Mouse (Mus musculus) liver, adult 2 months (tissue): ENCODE results near the gene Nudt3. TPM values are rescaled to one million over a fixed set of nuclear protein-coding genes. Genes with fewer than 3 reads are reported as not detected.

Source experiments
- DNase-seq: peaks from one replicate; pipeline ENCODE4 v3.0.0-alpha.2; 2011; ENCODE audit warnings: low read depth, low spot score; ENCODE audit errors: extremely low read depth
- H3K27ac ChIP-seq: fragments of 200-500 bp; replicated peaks from 2 replicates; pipeline ENCODE4 v1.5.1; 2012; ENCODE audit warnings: low read depth, mild to moderate bottlenecking, control low read depth, inconsistent platforms, low read length; ENCODE audit not compliant: insufficient read depth
- H3K27me3 ChIP-seq: fragments of 200-500 bp; 2 replicates; pipeline ENCODE4 v1.6.1; 2012; ENCODE audit warnings: mild to moderate bottlenecking, moderate library complexity, low read length, inconsistent platforms; ENCODE audit not compliant: control insufficient read depth, insufficient read depth
- H3K36me3 ChIP-seq: fragments of 200-500 bp; 2 replicates; pipeline ENCODE4 v1.6.1; 2012; ENCODE audit warnings: low read length, inconsistent platforms; ENCODE audit not compliant: control insufficient read depth, insufficient read depth
- H3K4me1 ChIP-seq: fragments of 200-500 bp; 2 replicates; pipeline ENCODE4 v1.6.1; 2011; ENCODE audit warnings: low read length; ENCODE audit not compliant: control insufficient read depth, insufficient read depth
- H3K4me3 ChIP-seq: fragments of 200-500 bp; 2 replicates; pipeline ENCODE4 v1.5.1; 2011; ENCODE audit warnings: low read depth, mild to moderate bottlenecking, control low read depth, low read length, moderate library complexity; ENCODE audit not compliant: insufficient read depth
- H3K79me2 ChIP-seq: fragments of 200-500 bp; 2 replicates; pipeline ENCODE4 v1.6.1; 2012; ENCODE audit warnings: inconsistent platforms, mild to moderate bottlenecking, low read length, moderate library complexity; ENCODE audit not compliant: control insufficient read depth, insufficient read depth
- H3K9ac ChIP-seq: fragments of 200-500 bp; 2 replicates; pipeline ENCODE4 v1.6.1; 2012; ENCODE audit warnings: low read depth, mild to moderate bottlenecking, control low read depth, inconsistent platforms, low read length
- CTCF ChIP-seq: fragments of 200-500 bp; IDR thresholded peaks from 2 replicates; pipeline ENCODE4 v1.5.1; 2011; ENCODE audit warnings: low read depth, low read length, control low read depth
- POLR2A ChIP-seq: fragments of 200-500 bp; IDR thresholded peaks from 2 replicates; pipeline ENCODE4 v1.6.1; 2011; ENCODE audit warnings: low read length, control low read depth; ENCODE audit not compliant: insufficient read depth; ENCODE audit errors: extremely low read depth
- WGBS: fragments of 180-500 bp; shearing (Covaris S2); methylation state at CpG from one replicate; pipeline ENCODE4 v1.1.7; 2018; 5-methylcytosine and 5-hydroxymethylcytosine counted together
- polyA plus RNA-seq: library from polyadenylated mRNA; depleted of rRNA; stranded (reverse); fragments of >200 nt; gene quantifications from 2 replicates; pipeline ENCODE4 v1.2.3, GENCODE M21; 2012; rRNA removed
- total RNA-seq: library from RNA; depleted of rRNA; stranded (reverse); fragments of >200 nt; gene quantifications from 2 replicates; pipeline ENCODE4 v1.2.3, GENCODE M21; 2014; rRNA removed

The Nudt3 gene
- total RNA-seq = 19.5 and 21.1 TPM in 2 replicates
- polyA plus RNA-seq = 23.5 and 25.5 TPM in 2 replicates

DNA sequence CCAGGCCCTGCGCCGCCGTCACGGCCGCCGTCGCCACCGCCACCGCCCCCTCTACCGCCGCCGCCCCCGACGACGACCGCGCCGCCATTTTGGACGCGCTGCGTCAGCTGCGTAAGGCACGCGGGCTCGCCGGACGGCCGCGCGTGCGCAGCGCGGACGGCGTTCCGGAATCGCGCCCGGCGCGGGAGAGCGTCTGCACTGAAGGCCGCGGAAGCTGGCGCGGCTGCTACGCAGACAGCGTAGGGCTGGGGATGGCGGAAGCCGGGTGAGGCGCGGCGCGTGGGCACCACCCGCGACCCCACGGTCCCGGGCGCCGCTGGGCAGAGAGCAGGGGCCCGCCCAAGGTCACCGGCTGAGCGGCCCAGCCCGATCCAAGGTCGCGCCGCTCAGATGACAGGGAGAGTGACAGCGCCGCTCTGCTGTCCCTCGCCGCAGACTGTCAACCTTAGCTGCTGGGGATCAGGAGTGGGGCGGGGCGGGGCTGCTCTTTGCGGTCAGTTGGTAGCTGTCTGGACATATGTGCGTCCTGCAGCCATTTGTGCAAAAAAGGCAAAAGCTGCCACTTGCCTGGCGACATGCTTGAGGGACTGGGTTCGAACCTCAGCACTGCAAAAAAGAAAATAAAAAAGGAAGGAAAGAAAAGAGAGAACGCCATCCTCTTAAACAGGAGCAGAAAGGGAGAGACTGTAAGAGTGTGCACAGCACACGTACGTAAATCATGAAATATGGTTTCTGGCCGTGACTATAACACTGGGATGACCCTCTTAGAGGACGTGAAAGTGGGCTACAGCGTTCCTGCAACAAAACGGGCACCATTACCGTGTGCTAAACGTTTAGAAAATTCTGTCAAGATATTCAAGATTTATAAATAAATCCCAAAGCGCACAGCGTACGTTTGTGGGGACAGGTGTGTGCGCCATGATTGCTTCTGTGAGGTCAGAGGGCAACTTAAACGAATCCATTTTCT is at the start of gene Nudt3:
Gene Nudt3, minus strand, starts transcription at position 136 of the 967 bp plus-strand sequence.
- peaks cover 31% of the 10 kb centered on the region for H3K79me2 ChIP-seq
- peak within 1 kb of the TSS; percentile 81 for H3K27ac ChIP-seq
- peak within 1 kb of the TSS; percentile 94 for H3K4me3 ChIP-seq
- peaks cover 12% of the 10 kb centered on the region for H3K4me1 ChIP-seq
- WGBS = 7% methylated on average over 91 of the region's 91 CpGs
- no peaks in the 10 kb centered on the region for H3K36me3 ChIP-seq
- TF ChIP-seq POLR2A (peak; percentile 23; the same call in 1 of the 2 replicates), CTCF (0 out of 2 replicates have a peak, but pooled peaks have one; percentile 15)
- DNase-seq = peak; percentile 64
- H3K9ac ChIP-seq = peak within 1 kb of the TSS; percentile 97
- H3K27me3 ChIP-seq = no peaks in the 10 kb centered on the region

DNA sequence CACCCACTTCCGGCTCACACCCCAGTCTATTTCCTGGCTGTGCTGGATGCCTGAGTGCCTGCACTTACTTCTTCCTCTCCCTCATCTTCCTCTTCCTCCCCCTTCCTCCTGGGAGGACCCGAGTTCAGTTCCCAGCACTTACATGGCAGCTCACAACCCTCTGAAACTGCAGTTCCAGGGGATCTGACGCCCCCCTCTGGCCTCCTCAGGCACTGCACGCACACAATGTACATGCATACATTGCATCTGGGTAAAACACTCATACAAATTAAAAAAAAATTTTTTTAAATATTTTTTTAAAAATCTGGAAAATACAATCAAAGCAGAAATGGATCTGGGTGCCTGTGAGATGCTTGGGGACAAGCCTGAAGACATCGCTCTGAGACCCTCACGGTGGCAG is 48.4 kb upstream of the Nudt3 start:
- TF ChIP-seq POLR2A (no peak), CTCF (no peak; the same call in 1 of the 2 replicates)
- Histone ChIP-seq H3K27me3 (no peaks in the 10 kb centered on the region), H3K27ac (no peak overlapping the region), H3K4me3 (no peak overlapping the region), H3K9ac (no peak overlapping the region), H3K36me3 (no peaks in the 10 kb centered on the region), H3K4me1 (no peaks in the 10 kb centered on the region), H3K79me2 (no peaks in the 10 kb centered on the region)
- no peak for DNase-seq
- 78% methylated on average over 6 of the region's 6 CpGs for WGBS

DNA sequence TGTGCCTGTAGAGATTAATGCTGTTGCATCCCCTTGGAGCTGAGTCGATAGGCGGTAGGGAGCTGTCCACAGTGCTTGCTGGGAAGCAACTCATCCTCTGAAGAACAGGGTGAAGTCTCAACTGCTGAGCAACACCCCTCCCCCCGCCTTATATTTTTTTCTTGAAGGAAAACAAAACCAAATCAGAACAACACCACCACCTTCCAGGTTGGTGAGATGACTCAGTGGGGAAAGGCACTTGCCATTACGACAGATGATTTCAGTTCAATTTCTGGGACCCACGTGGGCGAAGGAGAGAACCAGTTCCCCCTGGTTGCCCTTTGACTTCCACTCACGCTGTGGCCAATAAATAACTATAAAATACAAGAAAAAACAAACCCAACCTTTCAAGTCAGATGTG is 35.5 kb upstream of the Nudt3 start:
- 70% methylated on average over 7 of the region's 7 CpGs for WGBS
- no peak for DNase-seq
- no peak overlapping the region for H3K4me3 ChIP-seq
- no peaks in the 10 kb centered on the region for H3K4me1 ChIP-seq
- H3K79me2 ChIP-seq = no peaks in the 10 kb centered on the region
- TF ChIP-seq CTCF (no peak), POLR2A (no peak)
- no peaks in the 10 kb centered on the region for H3K36me3 ChIP-seq
- H3K27ac ChIP-seq = no peak overlapping the region
- H3K9ac ChIP-seq = no peak overlapping the region
- peaks cover 14% of the 10 kb centered on the region; the same call in 1 of the 2 replicates for H3K27me3 ChIP-seq

DNA sequence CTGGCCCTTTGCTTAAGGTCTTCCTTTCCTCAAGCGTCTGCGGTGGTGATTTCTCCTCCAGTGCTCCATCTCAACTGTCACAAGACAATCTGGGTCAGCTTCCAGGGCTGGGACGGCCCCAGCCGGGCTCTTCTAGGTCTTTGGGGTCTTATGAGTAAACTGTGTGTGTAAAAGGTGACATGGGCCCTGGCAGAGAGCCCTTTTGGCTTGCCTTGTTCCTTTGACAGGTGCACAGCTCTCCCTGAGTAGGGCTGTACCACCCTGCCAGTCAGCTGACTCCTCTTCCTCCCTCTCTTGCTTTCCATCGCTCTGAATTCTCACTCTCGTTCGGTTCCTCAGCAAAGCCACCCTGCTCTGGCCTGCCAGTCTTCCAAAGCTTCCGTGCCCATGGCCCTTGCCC is 33.8 kb upstream of the Nudt3 start:
- no peak for DNase-seq
- Histone ChIP-seq H3K36me3 (no peaks in the 10 kb centered on the region), H3K27ac (no peak overlapping the region), H3K27me3 (peaks cover 14% of the 10 kb centered on the region; the same call in 1 of the 2 replicates), H3K9ac (no peak overlapping the region), H3K4me3 (no peak overlapping the region), H3K79me2 (no peaks in the 10 kb centered on the region), H3K4me1 (no peaks in the 10 kb centered on the region)
- WGBS = 79% methylated on average over 8 of the region's 8 CpGs
- TF ChIP-seq POLR2A (no peak), CTCF (no peak)

DNA sequence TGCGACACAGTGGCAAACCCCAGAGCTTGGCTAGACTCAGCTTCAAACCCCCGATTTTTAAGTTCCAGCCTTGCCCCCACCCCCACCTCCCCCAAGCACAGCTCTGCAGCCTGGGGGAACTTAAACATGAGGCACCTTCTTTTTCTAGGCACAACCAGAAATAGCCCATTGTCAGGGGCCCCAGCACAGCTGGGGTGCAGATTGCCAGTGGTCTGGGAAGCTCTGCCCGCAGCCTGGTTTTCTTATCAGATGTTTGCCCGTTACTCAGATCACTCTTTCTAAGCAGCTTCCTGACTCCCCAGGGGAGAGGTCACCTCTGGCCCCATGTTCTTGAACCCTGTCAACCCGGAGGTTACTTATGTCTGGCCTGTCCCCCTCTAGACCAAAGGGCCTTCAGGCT is 33.1 kb upstream of the Nudt3 start:
- no peak overlapping the region for H3K9ac ChIP-seq
- 30% methylated on average over 5 of the region's 5 CpGs for WGBS
- H3K27me3 ChIP-seq = peaks cover 14% of the 10 kb centered on the region; the same call in 1 of the 2 replicates

DNA sequence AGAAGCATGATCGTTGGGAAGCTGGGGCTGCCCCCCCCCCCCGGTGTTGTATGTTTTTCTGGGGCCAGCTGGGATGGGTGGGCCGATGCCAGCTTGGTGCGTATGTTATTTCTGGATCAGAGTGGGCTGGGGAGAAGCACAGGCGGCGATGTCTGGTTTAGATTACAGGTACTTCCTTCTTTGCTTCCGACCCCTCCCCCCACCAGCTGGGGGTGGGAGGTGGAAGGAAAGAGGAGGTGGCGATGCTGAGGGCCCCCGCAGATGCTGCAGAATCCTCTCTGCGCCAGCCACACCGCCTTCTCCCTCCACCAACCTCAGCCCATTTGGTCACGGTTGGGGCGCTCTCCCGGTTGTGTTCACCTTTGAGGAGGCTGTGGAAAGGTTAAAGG is 32.7 kb upstream of the Nudt3 start:
- TF ChIP-seq POLR2A = no peak
- TF ChIP-seq CTCF = no peak
- Histone ChIP-seq H3K27ac (no peak overlapping the region), H3K27me3 (peaks cover 14% of the 10 kb centered on the region; the same call in 1 of the 2 replicates), H3K4me3 (no peak overlapping the region), H3K9ac (no peak overlapping the region), H3K79me2 (no peaks in the 10 kb centered on the region), H3K4me1 (no peaks in the 10 kb centered on the region), H3K36me3 (no peaks in the 10 kb centered on the region)
- 14% methylated on average over 14 of the region's 14 CpGs for WGBS
- no peak for DNase-seq

More for the DNA sequence above, 33.1 kb upstream of the Nudt3 start:
- Histone ChIP-seq H3K36me3 (no peaks in the 10 kb centered on the region), H3K4me3 (no peak overlapping the region), H3K27ac (no peak overlapping the region), H3K4me1 (no peaks in the 10 kb centered on the region), H3K79me2 (no peaks in the 10 kb centered on the region)
- no peak for DNase-seq
- no peak for TF ChIP-seq CTCF
